Mouse (Mus musculus) heart, embryonic 10.5 days (tissue): Measurements from ENCODE around the gene Gtpbp1. TPM values are rescaled to one million over a fixed set of nuclear protein-coding genes. Genes with fewer than 3 reads are reported as not detected.

Experiments used
- DNase-seq: peaks from one replicate; pipeline ENCODE4 v3.0.0-alpha.2; 2017; ENCODE audit warnings: low spot score
- H3K27ac ChIP-seq: fragments of 300-500 bp; sonication (generic); 2 replicates; pipeline ENCODE4 v1.5.1; 2016; ENCODE audit warnings: mild to moderate bottlenecking
- H3K27me3 ChIP-seq: fragments of 300-500 bp; sonication (generic); 2 replicates; pipeline ENCODE4 v1.6.1; 2016; ENCODE audit warnings: mild to moderate bottlenecking; ENCODE audit not compliant: poor library complexity, insufficient read depth, severe bottlenecking
- H3K36me3 ChIP-seq: fragments of 300-500 bp; sonication (generic); 2 replicates; pipeline ENCODE4 v1.6.1; 2016; ENCODE audit warnings: mild to moderate bottlenecking, moderate library complexity
- H3K4me1 ChIP-seq: fragments of 300-500 bp; sonication (generic); 2 replicates; pipeline ENCODE4 v1.6.1; 2016; ENCODE audit warnings: mild to moderate bottlenecking
- H3K4me3 ChIP-seq: fragments of 300-500 bp; sonication (generic); 2 replicates; pipeline ENCODE4 v1.5.1; 2016; ENCODE audit warnings: mild to moderate bottlenecking, moderate library complexity
- H3K9me3 ChIP-seq: fragments of 300-500 bp; sonication (generic); 2 replicates; pipeline ENCODE4 v1.6.1; 2016; ENCODE audit warnings: mild to moderate bottlenecking, moderate library complexity
- WGBS: fragments of 180-500 bp; shearing (Covaris S2); methylation state at CpG from one replicate; pipeline ENCODE4 v1.1.7; 2016; 5-methylcytosine and 5-hydroxymethylcytosine counted together
- polyA plus RNA-seq: library from polyadenylated mRNA; unstranded; fragments of >200 nt; fragmentation: Nextera tagmentation; extraction: Ambion mirVana; gene quantifications from 2 replicates; pipeline ENCODE4 v1.2.1, GENCODE M21; 2016

The Gtpbp1 gene
- polyA plus RNA-seq, 1 experiment from 2014 or later, result 38.1 TPM

GRCm38 (mm10) chr15:79752742-79753419 lies 62.2 kb downstream of the Gtpbp1 start:
- Histone ChIP-seq H3K4me3 (no peak overlapping the region), H3K9me3 (no peaks in the 10 kb centered on the region), H3K4me1 (peaks cover 24% of the 10 kb centered on the region), H3K27me3 (no peaks in the 10 kb centered on the region), H3K36me3 (peaks cover 2% of the 10 kb centered on the region; the same call in 1 of the 2 replicates), H3K27ac (no peak overlapping the region)
- no peak for DNase-seq
- 23% methylated on average over 11 of the region's 11 CpGs for WGBS

- H3K9me3 ChIP-seq, result no peaks in the 10 kb centered on the region
- H3K4me3 ChIP-seq, result no peak overlapping the region
- H3K36me3 ChIP-seq, result peaks cover 2% of the 10 kb centered on the region; the same call in 1 of the 2 replicates
- WGBS, result 79% methylated on average over 3 of the region's 3 CpGs
- H3K27ac ChIP-seq, result no peak overlapping the region
- peaks cover 24% of the 10 kb centered on the region for H3K4me1 ChIP-seq
- no peak for DNase-seq
- H3K27me3 ChIP-seq, result no peaks in the 10 kb centered on the region
These were observed 62.7 kb downstream of the Gtpbp1 start for GRCm38 (mm10) chr15:79753420-79753752.

- Histone ChIP-seq H3K36me3 (peaks cover 2% of the 10 kb centered on the region; the same call in 1 of the 2 replicates), H3K27me3 (no peaks in the 10 kb centered on the region), H3K4me1 (peaks cover 24% of the 10 kb centered on the region), H3K4me3 (no peak overlapping the region), H3K27ac (no peak overlapping the region), H3K9me3 (no peaks in the 10 kb centered on the region)
- no peak for DNase-seq
- 50% methylated on average over 4 of the region's 4 CpGs for WGBS
These were observed 63.2 kb downstream of the Gtpbp1 start for GRCm38 (mm10) chr15:79753873-79754272.

- H3K27ac ChIP-seq, result no peak overlapping the region
- H3K4me3 ChIP-seq, result no peak overlapping the region
- H3K9me3 ChIP-seq, result no peaks in the 10 kb centered on the region
- no peak for DNase-seq
- peaks cover 24% of the 10 kb centered on the region for H3K4me1 ChIP-seq
- H3K36me3 ChIP-seq, result peaks cover 2% of the 10 kb centered on the region; the same call in 1 of the 2 replicates
- H3K27me3 ChIP-seq, result no peaks in the 10 kb centered on the region
- 75% methylated on average over 4 of the region's 4 CpGs for WGBS
These were observed 64.5 kb downstream of the Gtpbp1 start for GRCm38 (mm10) chr15:79755176-79755575.

GRCm38 (mm10) chr15:79755977-79756625 lies 65.5 kb downstream of the Gtpbp1 start:
- Histone ChIP-seq H3K36me3 (0 out of 2 replicates have a peak, but pooled peaks cover 2% of the 10 kb centered on the region), H3K27ac (no peak overlapping the region), H3K4me1 (peaks cover 24% of the 10 kb centered on the region), H3K4me3 (no peak overlapping the region), H3K27me3 (no peaks in the 10 kb centered on the region), H3K9me3 (no peaks in the 10 kb centered on the region)
- no peak for DNase-seq
- WGBS, result 74% methylated on average over 8 of the region's 8 CpGs

GRCm38 (mm10) chr15:79757118-79757517 lies 66.5 kb downstream of the Gtpbp1 start:
- no peak for DNase-seq
- H3K27me3 ChIP-seq, result no peaks in the 10 kb centered on the region
- no peak overlapping the region for H3K27ac ChIP-seq
- H3K9me3 ChIP-seq, result no peaks in the 10 kb centered on the region
- no peak overlapping the region for H3K4me3 ChIP-seq
- peaks cover 11% of the 10 kb centered on the region for H3K36me3 ChIP-seq
- peaks cover 20% of the 10 kb centered on the region for H3K4me1 ChIP-seq
- WGBS, result 82% methylated on average over 3 of the region's 3 CpGs

- Histone ChIP-seq H3K36me3 (peaks cover 34% of the 10 kb centered on the region), H3K4me3 (no peak overlapping the region), H3K27me3 (no peaks in the 10 kb centered on the region), H3K27ac (no peak overlapping the region), H3K4me1 (peaks cover 13% of the 10 kb centered on the region), H3K9me3 (no peaks in the 10 kb centered on the region)
- no peak for DNase-seq
- 77% methylated on average over 6 of the region's 6 CpGs for WGBS
These were observed 70.3 kb downstream of the Gtpbp1 start for GRCm38 (mm10) chr15:79760956-79761355.

GRCm38 (mm10) chr15:79763001-79763400 lies 72.4 kb downstream of the Gtpbp1 start:
- H3K4me3 ChIP-seq, result no peak overlapping the region
- H3K4me1 ChIP-seq, result peaks cover 23% of the 10 kb centered on the region
- H3K27me3 ChIP-seq, result no peaks in the 10 kb centered on the region
- no peak for DNase-seq
- no peaks in the 10 kb centered on the region for H3K9me3 ChIP-seq
- peaks cover 34% of the 10 kb centered on the region for H3K36me3 ChIP-seq
- WGBS, result 85% methylated on average over 9 of the region's 9 CpGs
- H3K27ac ChIP-seq, result no peak overlapping the region; the same call in 1 of the 2 replicates

- Histone ChIP-seq H3K27ac (no peak overlapping the region), H3K36me3 (peaks cover 34% of the 10 kb centered on the region), H3K27me3 (no peaks in the 10 kb centered on the region), H3K4me1 (peaks cover 27% of the 10 kb centered on the region), H3K4me3 (no peak overlapping the region), H3K9me3 (no peaks in the 10 kb centered on the region)
- no peak for DNase-seq
- 85% methylated on average over 7 of the region's 7 CpGs for WGBS
These were observed 73.1 kb downstream of the Gtpbp1 start for GRCm38 (mm10) chr15:79763601-79764246.

- H3K9me3 ChIP-seq, result no peaks in the 10 kb centered on the region
- no peak overlapping the region for H3K4me3 ChIP-seq
- no peak overlapping the region for H3K27ac ChIP-seq
- no peak for DNase-seq
- no peaks in the 10 kb centered on the region for H3K27me3 ChIP-seq
- WGBS, result 76% methylated on average over 11 of the region's 11 CpGs
- H3K36me3 ChIP-seq, result peaks cover 34% of the 10 kb centered on the region
- H3K4me1 ChIP-seq, result peaks cover 27% of the 10 kb centered on the region
These were observed 74.1 kb downstream of the Gtpbp1 start for GRCm38 (mm10) chr15:79764539-79765267.

- Histone ChIP-seq H3K36me3 (peaks cover 34% of the 10 kb centered on the region), H3K27me3 (no peaks in the 10 kb centered on the region), H3K4me3 (no peak overlapping the region), H3K27ac (no peak overlapping the region), H3K4me1 (peaks cover 27% of the 10 kb centered on the region), H3K9me3 (no peaks in the 10 kb centered on the region)
- 84% methylated on average over 2 of the region's 2 CpGs for WGBS
- DNase-seq, result no peak
These were observed 74.7 kb downstream of the Gtpbp1 start for GRCm38 (mm10) chr15:79765361-79765760.

- Histone ChIP-seq H3K36me3 (peaks cover 32% of the 10 kb centered on the region), H3K9me3 (no peaks in the 10 kb centered on the region), H3K4me3 (no peak overlapping the region), H3K4me1 (peaks cover 27% of the 10 kb centered on the region), H3K27ac (no peak overlapping the region), H3K27me3 (no peaks in the 10 kb centered on the region)
- WGBS, result 64% methylated on average over 9 of the region's 10 CpGs
- DNase-seq, result no peak
These were observed 75.5 kb downstream of the Gtpbp1 start for GRCm38 (mm10) chr15:79766168-79766567.
